Comparison of ENCODE assay signal across 8 mouse cellular contexts in genomic region chr1:36557457-36558011, GRCm38 (mm10). TPM values are rescaled to one million over a fixed set of nuclear protein-coding genes. Genes with fewer than 3 reads are reported as not detected.
DNase-seq lines count a peak whose midpoint lies in the region; ATAC-seq and TF ChIP-seq lines count a peak whose summit lies in the region.

No protein-coding gene starts in this region.

- under 1% methylated on average over 45 of the region's 48 CpGs for WGBS in hindbrain, embryonic 11.5 days

- H3K4me3 ChIP-seq in MEL (ENCODE audit: control insufficient read depth in 1 of 2, insufficient read depth in 1 of 2, low read depth in 2 of 2, low read length in 2 of 2), result peak overlapping the region; percentile 70 to 78
- H3K4me3 ChIP-seq in hindbrain, embryonic 11.5 days (ENCODE audit: low read depth, low read length), result peak overlapping the region; percentile 93

- H3K9ac ChIP-seq in MEL (ENCODE audit: control insufficient read depth, low read depth, low read length, poor library complexity, severe bottlenecking), result peak overlapping the region; percentile 64
- peak overlapping the region; percentile 100 for H3K9ac ChIP-seq in hindbrain, embryonic 11.5 days (ENCODE audit: low read depth, low read length)

- H3K27ac ChIP-seq in MEL (ENCODE audit: control insufficient read depth, low read depth, low read length), result no peak overlapping the region
- H3K27ac ChIP-seq in hindbrain, embryonic 11.5 days (ENCODE audit: low read depth, low read length), result peak overlapping the region; percentile 99

- no peak for TF ChIP-seq POLR2A in MEL (IDR thresholded peaks at IDR 0.05; ENCODE audit: control insufficient read depth in 1 of 2, insufficient read depth in 1 of 2, low read depth in 1 of 2, low read length in 2 of 2, poor library complexity in 1 of 2)

- TF ChIP-seq CTCF in MEL (IDR thresholded peaks at IDR 0.05 in 2 of 3, conservative IDR thresholded peaks at IDR 0.05 in 1 of 3; ENCODE audit: control insufficient read depth in 1 of 3, insufficient read depth in 1 of 3, low read depth in 2 of 3, low read length in 3 of 3, poor library complexity in 1 of 3, severe bottlenecking in 1 of 3), result no peak

- H3K4me1 ChIP-seq in MEL (ENCODE audit: control insufficient read depth in 1 of 2, insufficient read depth in 2 of 2, low read length in 2 of 2), result peaks cover 0 to 9% of the 10 kb centered on the region in 2 experiments; a peak in 3 of 4 replicates
- peaks cover 20% of the 10 kb centered on the region for H3K4me1 ChIP-seq in hindbrain, embryonic 11.5 days (replicated peaks; ENCODE audit: control insufficient read depth, insufficient read depth, low read length)

- DNase-seq in MEL (ENCODE audit: low read depth, low spot score) (peak; percentile 28), adipocyte (ENCODE audit: low spot score) (no peak)
- peak; percentile 79 for DNase-seq in cerebellum, adult 9-10 months
- peak; percentile 61 to 76 for DNase-seq in frontal cortex, postnatal 36 days (ENCODE audit: low spot score in 2 of 2)
- peak; percentile 81 for DNase-seq in hindbrain, embryonic 11.5 days (ENCODE audit: low spot score)
- DNase-seq in left cerebral cortex, adult 11 months (ENCODE audit: low spot score), result peak; percentile 45
- DNase-seq in lung, postnatal 25 days (ENCODE audit: low spot score), result peak; percentile 88
- DNase-seq in retina, embryonic 14.5 days (ENCODE audit: low spot score), result peak; percentile 75

- H3K9me3 ChIP-seq in MEL (replicated peaks; ENCODE audit: insufficient read depth, low read length), result no peaks in the 10 kb centered on the region
- H3K9me3 ChIP-seq in hindbrain, embryonic 11.5 days (ENCODE audit: control insufficient read depth, low read length), result no peaks in the 10 kb centered on the region

- TF ChIP-seq RAD21 in MEL (IDR thresholded peaks at IDR 0.05; ENCODE audit: low read depth, low read length), result no peak

- TF ChIP-seq EP300 in MEL (IDR thresholded peaks at IDR 0.05; ENCODE audit: low read depth in 1 of 2, low read length in 2 of 2), result no peak

- no peaks in the 10 kb centered on the region; the same call in 1 of the 2 replicates for H3K79me2 ChIP-seq in MEL (ENCODE audit: control insufficient read depth, insufficient read depth, low read length, poor library complexity)

- peak; percentile 63 for ATAC-seq in hindbrain, embryonic 11.5 days (ENCODE audit: low FRiP score)

- peak overlapping the region; percentile 99 for H3K4me2 ChIP-seq in hindbrain, embryonic 11.5 days (replicated peaks; ENCODE audit: low read depth, low read length)

- H3K36me3 ChIP-seq in MEL (ENCODE audit: control insufficient read depth in 1 of 2, insufficient read depth in 2 of 2, low read length in 2 of 2), result no peaks in the 10 kb centered on the region
- H3K36me3 ChIP-seq in hindbrain, embryonic 11.5 days (ENCODE audit: control insufficient read depth, insufficient read depth, low read length), result peaks cover 16% of the 10 kb centered on the region

- H3K27me3 ChIP-seq in MEL (ENCODE audit: control insufficient read depth in 1 of 2, insufficient read depth in 2 of 2, low read length in 2 of 2), result peaks cover 13% of the 10 kb centered on the region in 2 experiments
- no peaks in the 10 kb centered on the region for H3K27me3 ChIP-seq in hindbrain, embryonic 11.5 days (ENCODE audit: control insufficient read depth, insufficient read depth, low read length)

TF ChIP-seq in MEL, 35 proteins besides CTCF, POLR2A, EP300 and RAD21:
- TF ChIP-seq ZKSCAN1 (IDR thresholded peaks at IDR 0.05; ENCODE audit: low read depth, low read length), result no peak
- no peak for TF ChIP-seq POLR2AphosphoS2 (IDR thresholded peaks at IDR 0.05; ENCODE audit: low read length)
- TF ChIP-seq MYC (IDR thresholded peaks at IDR 0.05; ENCODE audit: low read depth, low read length), result no peak
- no peak for TF ChIP-seq E2F4 (IDR thresholded peaks at IDR 0.05; ENCODE audit: borderline replicate concordance, low read depth, low read length)
- TF ChIP-seq GABPA (IDR thresholded peaks at IDR 0.05; ENCODE audit: low read depth, low read length), result no peak
- TF ChIP-seq SIN3A (IDR thresholded peaks at IDR 0.05; ENCODE audit: low read length), result no peak
- no peak for TF ChIP-seq CHD2 (IDR thresholded peaks at IDR 0.05; ENCODE audit: low read length)
- TF ChIP-seq USF2 (IDR thresholded peaks at IDR 0.05; ENCODE audit: borderline replicate concordance in 1 of 2, insufficient read depth in 1 of 2, low read depth in 1 of 2, low read length in 2 of 2), result no peak
- no peak for TF ChIP-seq UBTF (IDR thresholded peaks at IDR 0.05; ENCODE audit: borderline replicate concordance, insufficient read depth, low read depth, low read length)
- TF ChIP-seq MAZ (IDR thresholded peaks at IDR 0.05; ENCODE audit: low read depth, low read length), result no peak
- TF ChIP-seq BHLHE40 (IDR thresholded peaks at IDR 0.05; ENCODE audit: borderline replicate concordance, low read depth, low read length), result no peak
- no peak for TF ChIP-seq MAX (IDR thresholded peaks at IDR 0.05; ENCODE audit: low read length)
- no peak for TF ChIP-seq TBP (IDR thresholded peaks at IDR 0.05; ENCODE audit: low read depth, low read length)
- TF ChIP-seq RCOR1 (IDR thresholded peaks at IDR 0.05; ENCODE audit: low read depth, low read length), result no peak
- no peak for TF ChIP-seq CHD1 (IDR thresholded peaks at IDR 0.05; ENCODE audit: low read depth, low read length)
- TF ChIP-seq NRF1 (IDR thresholded peaks at IDR 0.05; ENCODE audit: insufficient read depth, low read depth, low read length, poor library complexity, severe bottlenecking), result no peak
- TF ChIP-seq TCF12 (IDR thresholded peaks at IDR 0.05; ENCODE audit: low read depth, low read length), result no peak
- TF ChIP-seq ZMIZ1 (IDR thresholded peaks at IDR 0.05; ENCODE audit: low read depth, low read length), result no peak

RNA-seq across cellular contexts. Expression of gene Sema4c, which starts 0.6 kb away (rescaled TPM):
- total RNA-seq in MEL (2012; rRNA removed), result 0.19 and 0.33 TPM in 2 replicates
- polyA plus RNA-seq in MEL (2012; ENCODE audit: insufficient read depth in 1 of 2, insufficient read length in 2 of 2, low read depth in 1 of 2, low replicate concordance in 2 of 2, missing spikeins in 1 of 2), result 1 to 10 TPM in 1 of 2 experiments, not detected in 1; 1.4 TPM
- 4.3 and 5.9 TPM in 2 replicates for polyA plus RNA-seq in hindbrain, embryonic 11.5 days (2014; fragmentation: Nextera tagmentation; extraction: Ambion mirVana)

RNA-seq across cellular contexts. Expression of gene Ankrd39, which starts 10.3 kb away (rescaled TPM):
- total RNA-seq in MEL (2012; rRNA removed), result 8.8 and 9.7 TPM in 2 replicates
- 10 to 100 TPM in 1 of 2 experiments, not detected in 1; 14.4 TPM for polyA plus RNA-seq in MEL (2012; ENCODE audit: insufficient read depth in 1 of 2, insufficient read length in 2 of 2, low read depth in 1 of 2, low replicate concordance in 2 of 2, missing spikeins in 1 of 2)
- 12.8 and 13.1 TPM in 2 replicates for polyA plus RNA-seq in hindbrain, embryonic 11.5 days (2014; fragmentation: Nextera tagmentation; extraction: Ambion mirVana)

RNA-seq across cellular contexts. Expression of gene Gm42417, which starts 18.3 kb away (rescaled TPM):
- total RNA-seq in MEL (2012; rRNA removed), result not detected in 2 replicates
- under 1 TPM in 1 of 2 experiments, not detected in 1; 0.74 TPM for polyA plus RNA-seq in MEL (2012; ENCODE audit: insufficient read depth in 1 of 2, insufficient read length in 2 of 2, low read depth in 1 of 2, low replicate concordance in 2 of 2, missing spikeins in 1 of 2)
- not detected in 2 replicates for polyA plus RNA-seq in hindbrain, embryonic 11.5 days (2014; fragmentation: Nextera tagmentation; extraction: Ambion mirVana)

RNA-seq across cellular contexts. Expression of gene Ankrd23, which starts 20.9 kb away (rescaled TPM):
- 2.0 and 2.9 TPM in 2 replicates for total RNA-seq in MEL (2012; rRNA removed)
- polyA plus RNA-seq in MEL (2012; ENCODE audit: insufficient read depth in 1 of 2, insufficient read length in 2 of 2, low read depth in 1 of 2, low replicate concordance in 2 of 2, missing spikeins in 1 of 2), result 1 to 10 TPM in 1 of 2 experiments, not detected in 1; 3.7 TPM
- polyA plus RNA-seq in hindbrain, embryonic 11.5 days (2014; fragmentation: Nextera tagmentation; extraction: Ambion mirVana), result 6.1 and 6.8 TPM in 2 replicates

RNA-seq across cellular contexts. Expression of gene Cnnm3, which starts 45.9 kb away (rescaled TPM):
- total RNA-seq in MEL (2012; rRNA removed), result 3.8 and 4.2 TPM in 2 replicates
- polyA plus RNA-seq in MEL (2012; ENCODE audit: insufficient read depth in 1 of 2, insufficient read length in 2 of 2, low read depth in 1 of 2, low replicate concordance in 2 of 2, missing spikeins in 1 of 2), result 1 to 10 TPM in 1 of 2 experiments, not detected in 1; 9.9 TPM
- polyA plus RNA-seq in hindbrain, embryonic 11.5 days (2014; fragmentation: Nextera tagmentation; extraction: Ambion mirVana), result 3.9 and 7.9 TPM in 2 replicates
